Mouse (Mus musculus) E14TG2a.4 (cell line): ENCODE data around the gene Hbq1a.
"Not testable (repeated sequence)": the region's sequence is repeated elsewhere in the genome, so short reads cannot be mapped to it uniquely, and the experiment has no call there.

ENCODE experiments used
- H3K27me3 ChIP-seq: 2 replicates; pipeline ENCODE4 v1.6.1; 2014; ENCODE audit warnings: low read length, control low read depth; ENCODE audit not compliant: insufficient read depth
- H3K36me3 ChIP-seq: 2 replicates; pipeline ENCODE4 v1.6.1; 2014; ENCODE audit warnings: low read length, control low read depth; ENCODE audit not compliant: insufficient read depth
- H3K4me1 ChIP-seq: replicated peaks from 2 replicates; pipeline ENCODE4 v1.6.1; 2014; ENCODE audit warnings: low read depth, low read length, control low read depth
- H3K4me3 ChIP-seq: replicated peaks from 2 replicates; pipeline ENCODE4 v1.5.1; 2014; ENCODE audit warnings: mild to moderate bottlenecking, low read length
- H3K9me3 ChIP-seq: 2 replicates; pipeline ENCODE4 v1.6.1; 2014; ENCODE audit warnings: low read length, control low read depth
- CTCF ChIP-seq: conservative IDR thresholded peaks from 2 replicates; pipeline ENCODE4 v1.5.1; 2014; ENCODE audit warnings: low read length
- NANOG ChIP-seq: IDR thresholded peaks from 2 replicates; pipeline ENCODE4 v1.6.1; 2014; ENCODE audit warnings: borderline replicate concordance, low read length, mixed read lengths
- POU5F1 ChIP-seq: IDR thresholded peaks from 2 replicates; pipeline ENCODE4 v1.6.1; 2014; ENCODE audit warnings: low read length, borderline replicate concordance

The Hbq1a gene

GRCm38 (mm10) chr11:32299865-32300264 lies at the start of gene Hbq1a:
Gene Hbq1a (plus strand): TSS chr11:32300069.
- TF ChIP-seq CTCF: peak; percentile 55
- peak within 1 kb of the TSS; percentile 54 for H3K4me3 ChIP-seq
- peaks cover 39% of the 10 kb centered on the region for H3K27me3 ChIP-seq

GRCm38 (mm10) chr11:32250880-32251763 lies 48.7 kb upstream of the Hbq1a start:
- Histone ChIP-seq H3K36me3 (peaks cover 90% of the 10 kb centered on the region), H3K4me3 (no peak overlapping the region), H3K9me3 (no peaks in the 10 kb centered on the region), H3K4me1 (no peaks in the 10 kb centered on the region), H3K27me3 (no peaks in the 10 kb centered on the region)
- TF ChIP-seq NANOG: no peak
- TF ChIP-seq CTCF: no peak
- no peak for TF ChIP-seq POU5F1

More at GRCm38 (mm10) chr11:32299865-32300264, at the start of gene Hbq1a:
- not testable (repeated sequence) for H3K36me3 ChIP-seq, H3K9me3 ChIP-seq, H3K4me1 ChIP-seq

- TF ChIP-seq NANOG (no peak), CTCF (no peak), POU5F1 (no peak)
- peaks cover 73% of the 10 kb centered on the region for H3K36me3 ChIP-seq
- no peak overlapping the region for H3K4me3 ChIP-seq
- no peaks in the 10 kb centered on the region for H3K4me1 ChIP-seq
- H3K27me3 ChIP-seq: no peaks in the 10 kb centered on the region
- H3K9me3 ChIP-seq: no peaks in the 10 kb centered on the region
Measured at GRCm38 (mm10) chr11:32253121-32253520, 46.7 kb upstream of the Hbq1a start.

GRCm38 (mm10) chr11:32256146-32256545 lies 43.7 kb upstream of the Hbq1a start:
- Histone ChIP-seq H3K4me3 (no peak overlapping the region), H3K9me3 (no peaks in the 10 kb centered on the region), H3K36me3 (peaks cover 54% of the 10 kb centered on the region), H3K27me3 (no peaks in the 10 kb centered on the region), H3K4me1 (no peaks in the 10 kb centered on the region; the same call in 1 of the 2 replicates)
- TF ChIP-seq NANOG (no peak), POU5F1 (no peak), CTCF (no peak)

- TF ChIP-seq NANOG (no peak), POU5F1 (no peak), CTCF (no peak)
- no peak overlapping the region for H3K4me3 ChIP-seq
Measured at GRCm38 (mm10) chr11:32256566-32256965, 43.3 kb upstream of the Hbq1a start.

GRCm38 (mm10) chr11:32262674-32263415 lies 37.0 kb upstream of the Hbq1a start:
- peaks cover 33% of the 10 kb centered on the region for H3K36me3 ChIP-seq
- no peak overlapping the region for H3K4me3 ChIP-seq
- peaks cover 20% of the 10 kb centered on the region for H3K4me1 ChIP-seq
- TF ChIP-seq CTCF: no peak
- TF ChIP-seq POU5F1: no peak
- no peak for TF ChIP-seq NANOG
- no peaks in the 10 kb centered on the region for H3K9me3 ChIP-seq
- no peaks in the 10 kb centered on the region for H3K27me3 ChIP-seq

More at GRCm38 (mm10) chr11:32256566-32256965, 43.3 kb upstream of the Hbq1a start:
- no peaks in the 10 kb centered on the region; the same call in 1 of the 2 replicates for H3K4me1 ChIP-seq
- H3K27me3 ChIP-seq: no peaks in the 10 kb centered on the region
- H3K9me3 ChIP-seq: no peaks in the 10 kb centered on the region
- H3K36me3 ChIP-seq: peaks cover 52% of the 10 kb centered on the region

- Histone ChIP-seq H3K4me3 (no peak overlapping the region), H3K27me3 (peaks cover 16% of the 10 kb centered on the region), H3K36me3 (peaks cover 31% of the 10 kb centered on the region), H3K4me1 (peaks cover 25% of the 10 kb centered on the region), H3K9me3 (no peaks in the 10 kb centered on the region)
- TF ChIP-seq POU5F1 (no peak), CTCF (no peak), NANOG (no peak)
Measured at GRCm38 (mm10) chr11:32265117-32265738, 34.6 kb upstream of the Hbq1a start.

- Histone ChIP-seq H3K36me3 (peaks cover 22% of the 10 kb centered on the region), H3K4me3 (no peak overlapping the region), H3K9me3 (no peaks in the 10 kb centered on the region), H3K27me3 (peaks cover 22% of the 10 kb centered on the region), H3K4me1 (peaks cover 25% of the 10 kb centered on the region)
- TF ChIP-seq POU5F1: no peak
- TF ChIP-seq NANOG: no peak
- TF ChIP-seq CTCF: no peak
Measured at GRCm38 (mm10) chr11:32266194-32266593, 33.7 kb upstream of the Hbq1a start.
